Mouse (Mus musculus) stomach, postnatal 0 days (tissue): ENCODE data around the gene Pdx1. TPM values are rescaled to one million over a fixed set of nuclear protein-coding genes. Genes with fewer than 3 reads are reported as not detected.

Experiments
- ATAC-seq: fragments of 200-750 bp; cut with Nextera tagmentation; 2 replicates; pipeline ENCODE4 v1.8.0; 2017; ENCODE audit not compliant: low FRiP score, low TSS enrichment
- DNase-seq: peaks from one replicate; pipeline ENCODE4 v3.0.0-alpha.2; 2016; ENCODE audit warnings: low spot score
- H3K27ac ChIP-seq: fragments of 300-500 bp; sonication (generic); replicated peaks from 2 replicates; pipeline ENCODE4 v1.5.1; 2014; ENCODE audit warnings: mild to moderate bottlenecking, control low read depth
- H3K27me3 ChIP-seq: fragments of 300-500 bp; sonication (generic); 2 replicates; pipeline ENCODE4 v1.6.1; 2014; ENCODE audit warnings: low read length; ENCODE audit not compliant: control insufficient read depth, insufficient read depth
- H3K36me3 ChIP-seq: fragments of 300-500 bp; sonication (generic); 2 replicates; pipeline ENCODE4 v1.6.1; 2014; ENCODE audit warnings: low read length, mixed read lengths; ENCODE audit not compliant: control insufficient read depth, insufficient read depth
- H3K4me1 ChIP-seq: fragments of 300-500 bp; sonication (generic); replicated peaks from 2 replicates; pipeline ENCODE4 v1.6.1; 2014; ENCODE audit warnings: antibody characterized with exemption; ENCODE audit not compliant: control insufficient read depth, insufficient read depth
- H3K4me2 ChIP-seq: fragments of 300-500 bp; sonication (generic); replicated peaks from 2 replicates; pipeline ENCODE4 v1.6.1; 2014; ENCODE audit warnings: low read depth, mild to moderate bottlenecking, control low read depth, moderate library complexity
- H3K4me3 ChIP-seq: fragments of 300-500 bp; sonication (generic); 2 replicates; pipeline ENCODE4 v1.5.1; 2014; ENCODE audit warnings: low read depth, low read length, control low read depth
- H3K9ac ChIP-seq: fragments of 300-500 bp; sonication (generic); 2 replicates; pipeline ENCODE4 v1.6.1; 2014; ENCODE audit warnings: mild to moderate bottlenecking, low read length, control low read depth, mixed read lengths
- H3K9me3 ChIP-seq: fragments of 300-500 bp; sonication (generic); 2 replicates; pipeline ENCODE4 v1.6.1; 2016; ENCODE audit warnings: low read length; ENCODE audit not compliant: control insufficient read depth
- CTCF ChIP-seq: IDR thresholded peaks from 2 replicates; pipeline ENCODE4 v1.5.1; 2016; ENCODE audit warnings: antibody characterized with exemption, low read depth, mild to moderate bottlenecking, moderate library complexity
- EP300 ChIP-seq: optimal IDR thresholded peaks from 2 replicates; pipeline ENCODE3; 2016; ENCODE audit warnings: antibody characterized with exemption
- WGBS: fragments of 180-500 bp; shearing (Covaris S2); extraction: QIAGEN DNeasy Blood & Tissue Kit; methylation state at CpG from one replicate; pipeline ENCODE4 v1.1.7; 2014; 5-methylcytosine and 5-hydroxymethylcytosine counted together
- polyA plus RNA-seq: library from polyadenylated mRNA; unstranded; fragments of >200 nt; fragmentation: Nextera tagmentation; extraction: Ambion mirVana; gene quantifications from 2 replicates; pipeline ENCODE4 v1.2.1, GENCODE M21; 2015

Gene Pdx1
- 3.0 and 3.6 TPM in 2 replicates for polyA plus RNA-seq

DNA sequence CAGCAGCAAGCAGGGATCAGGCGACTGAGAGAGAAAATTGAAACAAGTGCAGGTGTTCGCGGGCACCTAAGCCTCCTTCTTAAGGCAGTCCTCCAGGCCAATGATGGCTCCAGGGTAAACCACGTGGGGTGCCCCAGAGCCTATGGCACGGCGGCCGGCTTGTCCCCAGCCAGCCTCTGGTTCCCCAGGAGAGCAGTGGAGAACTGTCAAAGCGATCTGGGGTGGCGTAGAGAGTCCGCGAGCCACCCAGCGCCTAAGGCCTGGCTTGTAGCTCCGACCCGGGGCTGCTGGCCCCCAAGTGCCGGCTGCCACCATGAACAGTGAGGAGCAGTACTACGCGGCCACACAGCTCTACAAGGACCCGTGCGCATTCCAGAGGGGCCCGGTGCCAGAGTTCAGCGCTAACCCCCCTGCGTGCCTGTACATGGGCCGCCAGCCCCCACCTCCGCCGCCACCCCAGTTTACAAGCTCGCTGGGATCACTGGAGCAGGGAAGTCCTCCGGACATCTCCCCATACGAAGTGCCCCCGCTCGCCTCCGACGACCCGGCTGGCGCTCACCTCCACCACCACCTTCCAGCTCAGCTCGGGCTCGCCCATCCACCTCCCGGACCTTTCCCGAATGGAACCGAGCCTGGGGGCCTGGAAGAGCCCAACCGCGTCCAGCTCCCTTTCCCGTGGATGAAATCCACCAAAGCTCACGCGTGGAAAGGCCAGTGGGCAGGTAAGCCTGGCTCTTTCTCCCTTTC, at the start of gene Pdx1:
TSS of gene Pdx1 (plus strand) at position 34 of the 747 bp plus-strand sequence.
- Histone ChIP-seq H3K4me2 (peak within 1 kb of the TSS; percentile 27; the same call in 1 of the 2 replicates), H3K4me1 (no peaks in the 10 kb centered on the region), H3K4me3 (peak within 1 kb of the TSS; percentile 28), H3K36me3 (no peaks in the 10 kb centered on the region), H3K9ac (peak within 1 kb of the TSS; percentile 51), H3K9me3 (no peaks in the 10 kb centered on the region), H3K27me3 (peaks cover 26% of the 10 kb centered on the region), H3K27ac (peak within 1 kb of the TSS; percentile 18; the same call in 1 of the 2 replicates)
- TF ChIP-seq EP300 = no peak
- TF ChIP-seq CTCF = no peak
- ATAC-seq (peak; percentile 94), DNase-seq (peak; percentile 77)
- 1% methylated on average over 42 of the region's 44 CpGs for WGBS

DNA sequence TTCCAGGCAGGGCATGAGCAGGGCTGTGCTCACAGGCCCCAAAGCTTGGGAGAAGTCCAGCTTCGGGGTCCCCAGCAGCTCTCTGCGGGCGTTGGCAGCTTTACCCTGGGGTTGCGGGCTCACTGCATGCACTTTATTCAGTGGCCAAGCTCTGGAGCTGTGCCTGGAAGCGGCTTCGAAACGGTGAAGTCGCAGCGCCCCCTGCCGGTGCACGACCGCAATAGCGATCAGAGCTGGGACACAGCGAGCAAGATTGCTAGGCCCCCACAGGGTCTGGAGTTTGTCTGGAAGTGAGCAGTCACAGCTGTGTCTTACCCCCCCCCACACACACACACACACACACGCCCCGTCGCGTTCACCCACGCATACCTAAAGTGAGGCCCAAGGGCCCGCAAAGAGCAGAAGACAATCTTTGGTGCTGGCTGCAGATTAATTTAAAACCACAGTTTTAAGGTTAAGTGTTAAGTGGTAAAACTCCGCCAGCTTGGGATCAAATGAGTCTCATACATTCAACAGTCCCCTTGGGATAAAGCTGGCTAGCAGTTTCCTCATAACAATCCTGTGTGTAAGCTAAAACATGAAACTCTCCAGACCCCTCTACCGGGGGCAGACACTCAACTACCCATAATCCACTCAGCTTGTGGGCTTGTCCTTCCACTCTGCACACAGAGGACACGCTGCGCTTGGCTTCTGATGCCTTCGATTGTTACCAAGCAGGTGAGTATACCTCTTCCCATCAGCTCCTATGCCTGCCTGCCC, 42.2 kb upstream of the Pdx1 start:
- ATAC-seq (peak; percentile 63), DNase-seq (peak; percentile 86)
- H3K9ac ChIP-seq = no peak overlapping the region
- no peaks in the 10 kb centered on the region for H3K9me3 ChIP-seq
- 0 out of 2 replicates have a peak overlapping the region, but pooled peaks have one; percentile 23 for H3K4me2 ChIP-seq
- H3K4me3 ChIP-seq = no peak overlapping the region
- no peak for TF ChIP-seq EP300
- peak; percentile 91 for TF ChIP-seq CTCF
- no peaks in the 10 kb centered on the region for H3K4me1 ChIP-seq
- no peak overlapping the region for H3K27ac ChIP-seq
- peaks cover 7% of the 10 kb centered on the region; the same call in 1 of the 2 replicates for H3K27me3 ChIP-seq
- WGBS = 12% methylated on average over 25 of the region's 25 CpGs
- H3K36me3 ChIP-seq = no peaks in the 10 kb centered on the region

DNA sequence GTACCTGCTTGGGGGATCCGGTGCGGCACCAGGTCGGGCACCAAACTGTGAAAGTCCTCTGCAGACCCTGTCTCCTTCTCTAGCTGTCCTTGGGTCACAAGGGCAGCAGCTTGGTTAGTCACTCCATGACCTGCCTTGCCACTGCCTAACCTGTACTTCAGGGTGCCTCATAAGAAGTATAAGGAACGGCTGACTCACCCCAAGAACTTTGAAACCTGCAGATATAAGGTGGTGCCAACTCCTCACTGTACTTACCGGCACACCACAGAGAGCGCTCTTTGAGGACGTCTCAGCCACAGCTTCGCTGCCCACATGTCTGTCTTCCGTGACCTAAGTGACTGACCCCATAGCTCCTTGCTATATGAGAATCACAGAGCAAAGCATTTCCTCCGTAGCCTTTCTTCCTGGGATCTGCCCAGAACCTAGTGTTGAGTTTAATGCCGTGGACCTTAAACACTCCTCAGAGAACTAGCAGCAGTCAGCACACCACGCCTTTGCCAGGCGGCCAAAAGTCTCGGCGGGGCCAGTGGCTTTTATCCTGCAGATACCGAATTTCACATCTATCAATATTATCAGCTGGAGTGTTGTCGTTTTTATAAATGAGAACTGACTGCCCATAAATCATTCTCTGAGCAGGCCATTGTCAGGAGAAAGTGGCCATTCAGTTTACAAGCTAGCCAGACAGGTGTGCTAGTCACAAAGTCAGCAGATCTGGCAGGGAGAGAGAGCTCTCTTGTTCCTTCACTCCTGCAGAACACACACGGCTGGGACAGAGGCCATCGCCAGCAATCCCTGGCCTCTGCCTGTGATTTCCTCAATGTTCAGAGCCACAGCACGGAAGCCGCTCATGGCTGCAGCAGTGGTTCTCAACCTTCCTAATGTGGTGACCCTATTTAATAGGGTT, 34.1 kb upstream of the Pdx1 start:
- H3K4me3 ChIP-seq = no peak overlapping the region
- no peaks in the 10 kb centered on the region for H3K4me1 ChIP-seq
- peak overlapping the region; percentile 50; the same call in 1 of the 2 replicates for H3K27ac ChIP-seq
- no peak overlapping the region for H3K4me2 ChIP-seq
- H3K36me3 ChIP-seq = no peaks in the 10 kb centered on the region
- peak; percentile 60 for DNase-seq
- no peaks in the 10 kb centered on the region for H3K27me3 ChIP-seq
- peak; percentile 91 for ATAC-seq
- WGBS = 43% methylated on average over 21 of the region's 21 CpGs
- no peak for TF ChIP-seq CTCF
- TF ChIP-seq EP300 = no peak
- H3K9ac ChIP-seq = no peak overlapping the region
- H3K9me3 ChIP-seq = no peaks in the 10 kb centered on the region

DNA sequence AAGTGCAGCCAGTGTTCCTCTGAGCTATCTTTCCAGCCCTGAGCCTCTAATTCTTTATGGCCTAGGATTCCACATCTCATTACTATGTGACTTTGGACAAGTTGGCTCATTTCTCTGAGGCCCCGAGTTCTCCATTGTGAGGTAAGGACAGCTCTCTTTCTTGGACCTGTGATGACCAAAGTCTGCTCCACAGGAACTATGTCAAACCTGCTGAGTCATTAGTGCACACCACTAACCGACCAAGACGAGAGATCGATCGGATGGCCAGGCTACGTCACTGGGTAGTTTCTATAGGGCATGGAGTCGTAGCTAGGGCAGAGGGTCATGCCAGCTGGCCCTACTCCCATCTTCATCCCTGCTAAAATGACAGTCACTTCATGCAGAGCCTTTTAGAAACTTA, 25.9 kb upstream of the Pdx1 start:
- Histone ChIP-seq H3K27me3 (no peaks in the 10 kb centered on the region), H3K36me3 (no peaks in the 10 kb centered on the region), H3K4me2 (no peak overlapping the region), H3K27ac (no peak overlapping the region), H3K4me1 (no peaks in the 10 kb centered on the region), H3K9me3 (no peaks in the 10 kb centered on the region), H3K4me3 (no peak overlapping the region), H3K9ac (no peak overlapping the region)
- 78% methylated on average over 7 of the region's 7 CpGs for WGBS
- no peak for DNase-seq
- no peak for TF ChIP-seq CTCF
- TF ChIP-seq EP300 = no peak
- ATAC-seq = no peak

DNA sequence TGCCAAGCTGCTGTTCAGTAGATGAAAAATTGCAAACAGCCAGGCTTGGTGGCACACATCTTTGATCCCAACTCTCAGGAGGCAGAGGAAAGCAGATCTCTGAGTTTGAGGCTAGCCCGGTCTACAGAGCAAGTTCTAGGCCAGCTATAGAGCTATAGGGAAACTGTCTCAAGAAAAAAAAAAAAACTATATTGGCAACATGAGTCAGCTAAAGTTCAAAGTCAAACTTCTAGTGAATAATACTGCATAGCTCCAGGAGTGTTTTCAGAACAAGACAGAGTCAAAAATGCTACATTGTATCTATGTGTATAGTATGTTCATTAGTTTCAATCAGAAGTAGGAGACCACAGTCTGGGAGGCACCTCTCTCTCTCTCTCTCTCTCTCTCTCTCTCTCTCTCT, 9.6 kb upstream of the Pdx1 start:
- Histone ChIP-seq H3K27ac (no peak overlapping the region), H3K36me3 (no peaks in the 10 kb centered on the region), H3K4me3 (no peak overlapping the region), H3K4me1 (no peaks in the 10 kb centered on the region), H3K9me3 (no peaks in the 10 kb centered on the region), H3K4me2 (no peak overlapping the region), H3K9ac (no peak overlapping the region), H3K27me3 (no peaks in the 10 kb centered on the region)
- ATAC-seq = no peak
- WGBS = 85% methylated on average over 1 of the region's 1 CpGs
- no peak for TF ChIP-seq EP300
- TF ChIP-seq CTCF = no peak
- no peak for DNase-seq
